Mouse (Mus musculus) T-cell, adult 2 months (primary cell): ENCODE results near the gene Ccsap.
A peak's percentile ranks its signal among the peaks of the same experiment; 100 is the strongest.

Source experiments
- DNase-seq: peaks from one replicate; pipeline ENCODE4 v3.0.0; 2022; ENCODE audit warnings: low spot score

The Ccsap gene

GRCm38 (mm10) chr8:123805209-123805717 lies 54.7 kb downstream of the Ccsap start:
- DNase-seq, result no peak

- DNase-seq, result no peak
These were observed 55.4 kb downstream of the Ccsap start for GRCm38 (mm10) chr8:123804586-123804985.

DNA sequence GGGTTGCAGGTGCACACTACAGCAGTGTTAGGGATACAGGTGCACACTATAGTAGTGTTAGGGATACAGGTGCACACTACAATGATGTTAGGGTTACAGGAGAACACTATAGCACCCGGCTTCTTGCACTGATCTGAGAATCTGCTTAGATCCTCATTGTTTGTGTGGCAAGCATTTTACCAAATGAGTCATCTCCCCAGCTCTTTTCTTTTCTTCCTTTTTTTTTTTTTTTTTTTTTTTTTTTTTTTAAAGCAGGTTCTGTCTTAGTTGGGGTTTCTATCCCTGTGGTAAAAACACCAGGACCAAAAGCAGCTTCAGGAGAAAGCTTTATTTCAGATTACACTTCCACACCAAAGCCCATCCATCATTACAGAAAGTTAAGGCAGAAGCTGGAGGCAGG lies 56.4 kb downstream of the Ccsap start:
- DNase-seq, result no peak

GRCm38 (mm10) chr8:123801538-123801937 lies 58.5 kb downstream of the Ccsap start:
- DNase-seq, result no peak

GRCm38 (mm10) chr8:123800867-123801266 lies 59.1 kb downstream of the Ccsap start:
- DNase-seq, result no peak

DNA sequence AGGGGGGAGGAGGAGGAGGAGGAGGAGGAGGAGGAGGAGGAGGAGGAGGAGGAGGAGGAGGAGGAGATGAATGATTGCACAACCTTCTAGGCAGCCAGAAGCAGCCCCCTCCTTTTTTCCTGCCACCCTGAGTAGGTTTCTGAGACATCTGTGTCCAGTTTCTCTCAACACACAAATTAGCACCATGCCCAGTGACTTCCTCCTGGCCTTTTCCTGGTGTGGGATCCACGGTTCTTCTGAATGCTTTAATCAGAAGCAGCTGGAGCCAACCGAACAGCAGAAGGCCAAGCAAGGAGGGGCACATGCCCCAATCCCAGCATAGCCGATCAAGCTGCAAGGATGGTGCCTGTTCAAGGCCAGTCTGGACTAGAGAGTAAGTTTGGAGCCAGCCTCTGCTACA lies 60.1 kb downstream of the Ccsap start:
- DNase-seq, result no peak

DNA sequence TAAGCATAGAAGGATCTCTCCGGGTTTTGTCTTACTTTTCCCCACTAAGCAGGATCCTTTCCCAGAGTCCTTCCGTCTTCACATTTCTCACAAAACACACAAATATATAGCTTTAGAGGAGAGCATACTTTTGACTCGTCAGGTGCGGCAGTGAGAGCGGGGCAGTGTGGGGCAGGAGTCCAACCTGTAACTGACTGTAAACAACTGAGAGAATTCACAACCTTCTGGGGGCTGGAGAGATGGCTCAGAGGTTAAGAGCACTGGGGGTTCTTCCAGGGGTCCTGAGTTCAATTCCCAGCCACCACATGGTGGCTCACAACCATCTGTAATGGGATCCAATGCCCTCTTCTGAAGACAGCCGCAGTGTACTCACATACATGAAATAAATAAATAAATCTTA lies 60.6 kb downstream of the Ccsap start:
- DNase-seq, result no peak

- peak; percentile 15 for DNase-seq
These were observed 62.1 kb downstream of the Ccsap start for GRCm38 (mm10) chr8:123797928-123798327.

GRCm38 (mm10) chr8:123796758-123797157 lies 63.3 kb downstream of the Ccsap start:
- DNase-seq, result no peak

DNA sequence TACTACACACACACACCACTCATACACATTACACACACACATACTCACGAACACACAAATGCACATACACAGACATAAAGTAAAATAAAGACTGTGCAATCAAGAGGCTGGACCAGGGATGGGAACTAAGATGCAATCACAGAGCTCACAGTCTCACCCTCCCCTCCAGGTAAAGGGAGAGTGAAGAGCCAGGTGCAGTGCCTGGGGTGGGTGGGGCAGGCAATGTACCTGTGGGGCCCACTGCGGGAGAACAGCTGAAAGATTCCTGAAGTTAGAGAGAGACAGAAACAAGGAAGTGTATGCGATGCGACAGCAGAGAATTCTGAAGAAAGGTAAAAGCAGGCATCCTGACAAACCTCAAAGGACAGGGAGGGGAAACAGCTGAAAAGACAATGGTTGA lies 65.2 kb downstream of the Ccsap start:
- no peak for DNase-seq

- DNase-seq, result no peak
These were observed 66.1 kb downstream of the Ccsap start for GRCm38 (mm10) chr8:123793900-123794299.

GRCm38 (mm10) chr8:123791845-123792225 lies 68.2 kb downstream of the Ccsap start:
- DNase-seq, result no peak

DNA sequence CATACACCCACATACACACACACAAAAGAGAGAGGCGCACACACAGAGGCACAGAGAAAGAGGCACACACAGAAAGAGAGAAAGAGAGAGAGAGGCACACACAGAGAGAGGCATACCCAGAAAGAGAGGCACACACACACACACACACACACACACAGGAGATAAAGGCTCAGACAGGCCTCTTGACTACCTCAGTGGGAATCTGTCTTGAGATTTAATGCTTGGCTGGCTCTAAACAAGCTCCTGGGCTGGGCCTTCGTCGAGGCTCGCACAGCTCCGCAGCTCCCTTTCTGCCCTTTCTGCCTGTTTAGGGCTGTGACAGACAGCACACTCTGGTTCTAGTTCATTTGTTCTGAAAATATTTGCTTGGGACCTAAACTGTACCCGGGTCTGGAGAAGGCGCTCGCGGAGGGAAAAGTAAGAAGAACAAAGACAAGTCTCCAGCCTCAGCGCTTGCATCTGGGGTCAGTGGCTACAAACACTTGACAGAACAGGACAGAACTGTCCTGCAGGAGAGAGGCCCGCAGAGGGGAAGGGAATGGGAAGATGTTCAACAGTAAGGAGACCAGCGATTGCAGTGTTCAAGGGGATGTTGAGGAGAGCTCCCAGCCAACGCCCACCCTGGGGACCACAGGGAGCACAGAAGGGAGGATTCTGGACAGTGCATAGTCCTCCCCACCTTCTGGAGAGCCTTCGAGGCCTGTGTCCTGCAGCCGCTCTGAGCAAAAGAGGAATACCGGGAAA lies 68.7 kb downstream of the Ccsap start:
- no peak for DNase-seq
